Mouse (Mus musculus) brain, embryonic 18.5 days (tissue): ENCODE measurements around the gene Pttg1ip.

Source experiments
- DNase-seq: peaks from one replicate; pipeline ENCODE4 v3.0.0-alpha.2; 2012; ENCODE audit warnings: low read depth, low spot score

Pttg1ip gene

GRCm38 (mm10) chr10:77606855-77607254 lies 25.3 kb downstream of the Pttg1ip start:
- DNase-seq = no peak

GRCm38 (mm10) chr10:77607441-77607840 lies 25.9 kb downstream of the Pttg1ip start:
- DNase-seq = no peak

- DNase-seq = no peak
Observed at GRCm38 (mm10) chr10:77608589-77608988, 27.1 kb downstream of the Pttg1ip start.

DNA sequence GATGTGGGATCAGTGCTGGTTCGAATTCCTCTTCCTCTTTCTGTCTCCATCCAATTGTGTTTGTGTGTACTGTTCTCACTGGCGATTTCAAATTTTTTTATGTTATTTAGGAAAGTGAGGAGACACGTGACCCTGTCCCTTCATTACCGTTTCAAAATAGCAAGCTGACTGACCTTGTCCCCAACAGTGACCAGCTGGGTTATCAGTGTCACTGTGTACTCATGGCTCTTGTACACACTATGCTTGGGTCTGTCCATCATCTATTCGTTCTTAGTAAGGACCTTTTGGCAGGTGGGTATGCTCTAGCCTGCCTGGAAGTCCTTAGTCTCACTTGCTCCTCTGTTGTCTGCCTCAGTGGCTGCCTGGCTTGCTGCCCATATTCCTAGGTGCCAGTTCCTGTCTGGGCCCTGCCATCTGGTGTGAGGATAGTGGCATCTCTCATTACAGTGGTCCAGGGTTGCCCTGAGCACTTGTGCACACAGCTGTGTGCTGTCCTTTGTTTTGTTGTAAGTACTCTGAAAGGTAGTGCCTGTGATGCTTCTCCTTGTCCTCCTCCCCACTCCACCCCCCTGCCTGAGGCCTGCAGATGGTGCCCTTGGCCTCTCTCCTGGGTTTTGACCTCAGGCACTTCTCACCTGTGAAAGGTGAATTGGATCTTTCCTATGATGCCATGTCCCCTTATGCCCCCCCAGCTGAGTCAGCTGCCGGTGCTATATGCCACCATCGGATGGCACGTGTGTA lies 28.9 kb downstream of the Pttg1ip start:
- no peak for DNase-seq

DNA sequence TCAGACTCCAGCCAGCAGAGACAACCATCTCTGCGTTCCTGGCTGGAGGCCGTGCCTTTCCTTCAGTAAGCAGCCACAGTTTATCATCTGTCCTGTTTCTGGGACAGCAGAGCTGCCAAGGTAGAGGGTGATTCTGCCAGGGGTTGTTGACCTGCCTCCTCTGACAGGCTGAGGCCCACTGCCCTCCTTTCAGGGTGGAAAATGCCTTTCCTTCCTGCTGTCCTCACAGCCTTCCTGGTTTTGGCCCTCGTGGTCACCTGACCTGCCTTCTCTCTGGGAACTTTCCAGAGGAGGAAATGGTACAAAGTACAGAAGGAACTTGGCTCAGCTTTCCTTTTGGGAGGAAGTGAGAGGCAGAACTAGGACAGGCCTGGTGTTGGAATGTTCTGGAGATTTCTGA lies 31.9 kb downstream of the Pttg1ip start:
- no peak for DNase-seq

GRCm38 (mm10) chr10:77615647-77616046 lies 34.1 kb downstream of the Pttg1ip start:
- no peak for DNase-seq

- no peak for DNase-seq
Observed at GRCm38 (mm10) chr10:77616166-77616565, 34.6 kb downstream of the Pttg1ip start.

DNA sequence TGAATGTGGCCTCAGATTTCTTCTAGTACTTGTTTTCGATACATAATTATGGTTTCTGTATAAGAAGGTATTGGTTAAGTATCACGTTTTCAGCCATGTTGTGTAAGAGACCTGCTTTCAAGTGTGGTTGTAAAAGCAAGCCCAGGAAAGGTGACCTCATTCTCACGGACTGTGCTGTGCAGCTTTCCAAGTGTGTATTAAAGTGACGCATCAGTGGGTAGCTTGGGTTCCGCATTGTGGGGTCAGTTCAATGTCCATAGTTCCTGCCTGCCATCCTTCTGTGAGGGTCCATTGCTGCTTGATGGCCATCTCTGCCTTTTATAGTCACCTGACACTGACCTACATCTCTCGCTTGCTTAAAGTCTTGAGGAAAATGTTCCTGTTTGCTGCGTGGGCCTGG lies 35.4 kb downstream of the Pttg1ip start:
- DNase-seq = no peak

DNA sequence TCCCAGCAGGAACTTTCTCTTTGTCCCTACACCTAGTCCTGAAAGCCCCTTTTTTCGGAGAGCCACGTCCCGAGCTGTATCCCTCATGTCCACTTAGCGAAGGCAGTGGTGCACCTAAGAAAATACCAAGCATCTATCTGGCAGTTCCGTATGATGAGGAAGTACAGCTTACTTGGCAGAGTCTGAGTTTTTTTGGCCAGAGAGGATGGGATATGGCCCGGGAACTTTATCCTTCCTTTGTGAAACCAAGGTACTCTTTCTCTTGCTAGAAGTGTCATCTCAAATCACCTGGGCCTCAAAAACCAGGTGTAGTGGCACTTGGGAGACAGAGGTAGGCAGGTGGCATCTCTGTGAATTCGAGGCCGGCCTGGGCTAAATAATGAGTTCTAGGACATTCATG lies 40.0 kb downstream of the Pttg1ip start:
- no peak for DNase-seq

DNA sequence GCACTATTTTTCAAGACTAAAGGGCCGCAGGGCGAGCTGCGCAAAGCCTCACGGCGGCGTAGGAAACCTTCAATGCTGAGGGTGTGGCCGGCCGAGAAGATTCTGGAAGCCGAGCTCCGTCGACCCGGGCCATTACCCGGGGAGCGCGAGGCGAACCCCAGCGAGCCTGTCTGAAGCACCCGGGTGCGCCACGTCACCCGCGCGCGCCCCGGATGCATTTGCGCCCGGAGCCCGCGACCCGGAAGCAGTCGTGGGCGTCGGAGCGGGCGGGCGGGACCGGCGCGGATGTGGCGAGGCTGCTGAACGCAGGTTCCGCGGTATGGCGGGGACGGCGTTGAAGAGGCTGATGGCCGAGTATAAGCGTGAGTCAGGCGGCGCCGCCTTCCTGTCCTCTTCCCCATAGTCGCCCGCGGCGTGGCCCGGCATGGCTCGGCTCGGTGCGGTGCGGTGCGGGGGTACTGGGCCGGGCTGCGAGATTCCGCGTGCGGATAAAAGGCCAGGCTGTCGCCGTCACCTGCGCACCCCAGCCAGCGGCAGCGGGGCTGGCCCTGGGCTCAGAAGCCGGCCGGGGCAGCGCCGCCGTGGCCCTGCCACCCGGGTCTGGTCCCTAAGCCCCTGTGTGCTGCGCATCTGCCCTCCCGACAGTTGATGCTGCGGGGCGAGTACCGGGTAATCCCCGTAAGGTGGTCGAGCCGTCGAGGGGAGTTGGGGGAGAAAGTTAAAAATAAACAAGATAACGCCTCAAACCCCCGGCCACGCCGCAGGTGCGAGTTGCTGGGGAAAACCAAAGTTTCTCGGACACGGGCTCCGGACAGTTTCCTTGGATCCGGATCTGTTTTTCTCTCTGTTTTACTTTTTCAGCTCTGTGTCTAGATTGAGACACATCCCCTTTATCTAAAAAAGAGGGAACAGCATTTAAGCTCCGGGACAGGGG lies 40.8 kb downstream of the Pttg1ip start, which contains the start of gene Ube2g2:
TSS of gene Ube2g2 (plus strand) at position 221 of the 934 bp plus-strand sequence.
- DNase-seq = peak; percentile 72

DNA sequence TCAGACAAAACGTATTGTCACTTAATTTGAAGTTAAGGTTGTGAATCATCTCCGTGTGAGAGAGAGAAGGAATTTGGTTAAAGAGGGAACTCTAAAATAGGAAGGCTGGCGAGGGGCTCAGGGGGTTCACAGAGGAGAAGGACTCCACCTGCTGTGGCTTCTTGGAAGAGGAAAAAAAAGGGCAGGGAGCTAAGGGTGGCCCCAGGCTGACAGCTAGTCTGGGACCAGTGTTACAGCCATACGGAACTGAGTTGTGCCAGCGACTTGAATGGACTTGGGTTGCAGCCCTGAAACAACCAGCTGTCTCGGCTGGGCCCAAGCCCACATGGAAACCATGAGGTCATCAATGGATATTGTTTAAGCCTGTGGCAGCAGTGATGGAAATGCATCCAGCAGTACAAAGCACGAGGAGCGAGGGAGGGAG lies 41.6 kb downstream of the Pttg1ip start:
- no peak for DNase-seq

GRCm38 (mm10) chr10:77623639-77624400 lies 42.3 kb downstream of the Pttg1ip start:
- DNase-seq = no peak

- no peak for DNase-seq
Observed at GRCm38 (mm10) chr10:77624570-77624995, 43.1 kb downstream of the Pttg1ip start.

DNA sequence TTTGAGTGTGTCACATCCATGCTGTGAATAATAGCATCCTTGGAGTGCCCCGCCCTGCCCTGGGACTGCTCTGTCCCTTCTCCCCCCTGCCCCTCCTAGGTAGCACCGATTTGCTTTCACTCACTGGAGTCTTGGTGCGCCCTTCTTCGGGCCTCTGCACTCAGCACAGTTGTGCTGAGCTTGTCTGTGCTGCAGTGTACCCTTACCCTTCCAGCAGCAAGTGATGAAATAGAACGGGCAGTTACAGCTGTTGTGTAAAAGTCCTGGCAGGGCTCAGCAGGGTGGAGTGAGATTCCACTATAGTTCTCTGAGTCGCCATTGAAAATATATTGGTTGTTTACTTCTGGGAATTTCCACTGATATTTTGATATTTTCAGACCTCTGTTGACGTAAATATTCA lies 44.5 kb downstream of the Pttg1ip start:
- no peak for DNase-seq

- no peak for DNase-seq
Observed at GRCm38 (mm10) chr10:77626591-77626990, 45.1 kb downstream of the Pttg1ip start.

DNA sequence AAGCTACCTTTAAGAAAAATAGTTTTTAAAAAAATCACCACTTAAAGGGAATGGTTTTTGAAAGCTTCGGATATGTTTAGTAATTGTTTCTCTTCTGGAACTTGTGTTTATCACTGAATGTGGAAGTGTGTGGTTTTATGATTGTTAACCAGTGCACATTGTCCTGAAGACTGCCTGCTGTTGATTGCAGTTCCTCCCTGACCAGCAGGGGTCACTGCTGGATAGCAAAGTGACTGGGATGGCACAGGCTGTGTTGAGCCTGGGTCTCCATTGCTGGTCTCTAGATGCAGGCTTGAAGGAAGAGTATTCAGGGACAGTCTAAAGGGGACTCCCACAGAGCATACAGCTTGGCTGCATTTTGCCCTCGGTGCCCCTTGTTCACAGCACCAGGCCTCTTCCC lies 46.0 kb downstream of the Pttg1ip start:
- no peak for DNase-seq

DNA sequence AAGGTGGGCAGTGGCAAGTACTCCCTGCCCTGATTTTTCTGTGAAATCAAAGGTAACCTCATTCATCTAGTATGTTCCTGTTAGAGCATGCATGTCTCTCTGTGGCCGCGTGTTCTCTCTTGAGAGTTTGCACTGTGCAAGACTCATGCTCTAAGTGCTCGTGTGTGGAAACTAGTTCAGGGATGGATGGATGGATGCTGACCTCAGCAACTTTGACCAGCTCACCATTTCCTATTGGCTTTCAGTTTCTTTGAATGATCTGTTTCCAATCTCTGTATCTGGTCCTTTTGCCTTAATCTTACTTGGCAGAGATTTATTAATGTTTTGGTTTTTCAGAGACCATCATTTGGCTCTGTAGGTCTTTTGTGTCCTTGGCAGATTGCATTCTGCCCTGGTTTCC lies 47.6 kb downstream of the Pttg1ip start:
- no peak for DNase-seq

DNA sequence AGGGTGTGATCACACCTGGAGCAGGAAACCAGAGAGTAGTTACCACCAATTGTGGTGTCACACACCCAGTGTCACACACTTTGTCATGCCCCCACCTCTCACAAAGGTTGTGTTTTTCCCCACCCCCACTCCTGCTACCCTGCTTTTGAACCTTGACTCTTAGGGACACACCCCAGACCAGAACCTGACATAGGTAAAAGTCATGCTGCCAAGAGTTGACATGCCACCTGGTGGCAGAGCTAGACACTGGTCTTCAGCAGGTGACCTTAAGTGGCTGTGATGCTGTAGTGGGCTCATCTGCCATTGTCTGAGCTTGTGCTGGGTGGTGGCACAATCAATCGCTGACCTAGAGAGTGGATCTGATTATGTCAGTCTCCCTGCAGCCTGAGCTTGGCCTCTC lies 48.5 kb downstream of the Pttg1ip start:
- DNase-seq = no peak

DNA sequence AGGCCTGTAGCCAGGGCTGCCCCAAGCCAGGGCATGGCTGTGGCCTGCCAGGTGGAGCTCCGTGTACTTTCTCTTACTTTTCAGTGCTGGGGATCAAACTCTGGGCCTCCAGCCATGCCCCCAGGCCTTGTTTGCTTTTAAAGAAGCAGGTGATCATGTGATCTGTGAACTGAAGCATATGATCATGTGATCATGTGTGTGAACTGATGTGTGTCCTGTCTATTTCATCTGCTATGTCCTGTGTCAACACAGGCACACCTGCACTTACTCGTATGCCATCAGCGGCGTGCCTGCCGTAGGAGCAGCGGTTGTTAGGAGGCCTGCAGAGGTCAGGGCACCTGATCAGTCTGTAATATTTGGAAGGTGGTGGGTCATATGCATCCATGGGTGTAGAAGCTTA lies 52.5 kb downstream of the Pttg1ip start:
- DNase-seq = no peak

- DNase-seq = no peak
Observed at GRCm38 (mm10) chr10:77634452-77635231, 53.1 kb downstream of the Pttg1ip start.
